Mouse (Mus musculus) liver, postnatal 0 days (tissue): ENCODE measurements around the gene Ccdc71.

Experiments used
- CTCF ChIP-seq: sonication (generic); IDR thresholded peaks from 2 replicates; pipeline ENCODE4 v1.5.1; 2016; ENCODE audit warnings: antibody characterized with exemption, low read depth
- EP300 ChIP-seq: IDR thresholded peaks from 2 replicates; pipeline ENCODE4 v1.6.1; 2016; ENCODE audit warnings: antibody characterized with exemption, low read depth, mild to moderate bottlenecking

DNA sequence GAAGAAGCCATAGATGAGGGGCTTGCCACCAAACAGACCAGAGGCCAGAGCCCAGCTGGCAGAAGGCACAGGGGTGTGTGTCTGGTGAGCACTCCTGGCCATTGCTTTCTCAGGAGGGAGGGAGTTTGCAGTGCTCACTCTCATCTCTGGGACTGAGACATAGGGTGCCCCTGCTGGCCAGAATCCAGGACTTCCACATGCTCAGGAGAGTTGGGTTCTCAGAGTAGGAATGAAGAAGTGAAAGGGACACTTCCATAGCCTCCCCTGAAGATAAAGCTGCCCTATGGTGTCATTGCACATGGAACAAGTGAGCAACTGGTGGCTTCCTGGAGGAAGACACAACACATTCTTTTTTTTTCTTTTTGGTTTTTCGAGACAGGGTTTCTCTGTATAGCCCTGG, 14.2 kb downstream of the Ccdc71 start:
- TF ChIP-seq EP300 (no peak), CTCF (peak; percentile 34)
